Mouse (Mus musculus): ENCODE data around the gene Tgfbrap1.
"Not testable (repeated sequence)": the region's sequence is repeated elsewhere in the genome, so short reads cannot be mapped to it uniquely, and the experiment has no call there.

Gene Tgfbrap1

GRCm38 (mm10) chr1:43036014-43036413, 62.4 kb downstream of the Tgfbrap1 start:
- CTCF ChIA-PET: no interaction called here

- CTCF ChIA-PET: not testable (repeated sequence)
Observed at GRCm38 (mm10) chr1:43015153-43015685, 83.2 kb downstream of the Tgfbrap1 start.

DNA sequence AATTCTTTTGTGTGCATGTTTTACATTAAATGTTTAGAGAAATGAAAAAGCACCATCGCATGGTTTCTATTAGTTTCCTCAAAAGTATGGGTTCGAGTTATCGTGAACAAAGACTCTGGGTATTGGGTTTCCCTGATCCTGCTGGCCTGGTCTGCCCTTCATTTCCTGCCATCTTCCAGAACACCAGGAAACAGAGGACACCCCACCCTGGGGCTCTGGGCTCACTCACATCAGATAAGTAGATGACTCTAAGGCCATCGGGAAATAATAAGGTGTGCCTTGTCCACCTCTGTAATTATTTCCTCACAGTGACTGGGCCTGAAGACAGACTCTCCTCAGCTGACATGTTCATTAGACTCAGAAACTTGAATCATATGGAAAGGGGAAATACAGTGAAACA, 88.0 kb downstream of the Tgfbrap1 start:
- CTCF ChIA-PET: no interaction called here

DNA sequence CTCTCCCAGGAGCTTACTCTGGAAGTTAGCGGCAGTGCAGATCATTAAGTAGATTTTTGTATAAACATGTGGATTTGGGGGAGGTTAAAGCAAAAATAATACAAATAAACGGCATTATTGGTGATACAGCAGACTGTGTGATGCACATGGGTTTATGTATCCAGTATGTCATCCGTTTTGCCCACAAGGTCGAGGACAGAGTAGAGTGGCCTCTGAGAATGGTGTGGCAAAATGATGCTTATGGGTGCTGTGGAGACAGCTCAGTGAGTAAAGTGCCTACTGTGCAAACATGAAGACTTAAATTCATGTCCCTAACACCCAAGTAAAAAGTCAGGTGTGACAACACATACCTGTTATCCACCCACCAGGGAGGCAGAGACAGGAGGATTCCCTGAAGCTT, 91.9 kb downstream of the Tgfbrap1 start:
- CTCF ChIA-PET: no interaction called here

DNA sequence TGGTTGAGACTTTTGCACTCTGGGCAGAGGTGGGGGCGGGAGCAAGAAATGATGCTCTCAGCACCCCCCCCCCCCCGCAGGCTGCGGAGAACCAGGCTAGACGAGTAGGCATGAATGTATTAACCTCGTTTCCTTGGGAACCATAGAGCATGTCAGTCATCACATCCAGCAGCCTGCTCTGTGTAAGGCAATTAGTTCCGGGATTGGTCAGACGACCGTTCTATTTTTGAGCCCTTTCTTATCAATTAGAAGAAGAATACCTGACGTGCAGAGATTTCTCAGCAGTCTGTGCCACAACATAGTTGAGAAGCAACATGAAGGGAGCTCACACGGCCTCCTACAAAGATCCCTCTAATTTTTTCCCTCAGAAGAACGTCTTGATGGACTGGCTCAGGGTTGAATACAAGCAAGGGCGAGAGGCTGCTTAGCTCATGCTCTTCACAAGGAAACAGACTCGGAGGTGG, 92.4 kb downstream of the Tgfbrap1 start:
- CTCF ChIA-PET: no interaction called here

Measured in spleen, embryonic (tissue).